In the genomic region with DNA sequence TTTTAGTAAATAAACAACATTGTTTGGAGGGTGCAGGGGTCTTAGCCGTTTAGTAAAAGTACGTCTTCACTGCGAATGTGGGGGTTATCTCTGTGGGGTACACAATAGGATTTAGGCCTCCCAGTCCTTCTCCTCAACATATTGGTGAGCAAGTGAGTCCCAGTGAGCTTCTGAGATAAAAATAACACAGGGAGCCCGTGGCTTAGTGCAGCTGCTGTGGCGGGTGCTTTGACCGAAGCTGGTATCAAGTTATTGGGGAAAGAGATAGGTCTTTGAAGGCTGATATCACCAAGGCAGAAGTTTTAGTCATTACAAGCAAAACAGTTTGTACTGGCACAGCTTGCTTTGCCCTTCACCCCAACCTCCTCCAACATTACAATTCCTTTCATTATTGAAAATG, we compare ENCODE assay signal across 10 mouse cellular contexts. TPM values are rescaled to one million over a fixed set of nuclear protein-coding genes. Genes with fewer than 3 reads are reported as not detected.
DNase-seq lines count a peak whose midpoint lies in the region; ATAC-seq and TF ChIP-seq lines count a peak whose summit lies in the region.
"Had no signal": no experiment of that assay in that cellular context is flagged by ENCODE, and none has a peak within 500 bp of the region (broad histone marks: within the 10 kb centered on the region; RNA-seq: fewer than 3 reads in every experiment).

No protein-coding gene starts in this region.

- H3K9ac ChIP-seq in heart, embryonic 12.5 days, result no peak overlapping the region; the same call in 1 of the 2 replicates
- peak overlapping the region; percentile 42 for H3K9ac ChIP-seq in liver, embryonic 13.5 days
- H3K9ac ChIP-seq: forebrain, postnatal 0 days had no signal

- H3K4me3 ChIP-seq in heart, embryonic 12.5 days, result no peak overlapping the region
- H3K4me3 ChIP-seq in C2C12 (ENCODE audit: insufficient read depth, poor library complexity, severe bottlenecking), result no peak overlapping the region
- H3K4me3 ChIP-seq in liver, embryonic 13.5 days (replicated peaks), result no peak overlapping the region; the same call in 1 of the 2 replicates
- H3K4me3 ChIP-seq in layer of hippocampus, adult 2 months, result no peak overlapping the region

- TF ChIP-seq CTCF in C2C12 (IDR thresholded peaks at IDR 0.05; ENCODE audit: control insufficient read depth, insufficient read depth, insufficient read length), result no peak
- TF ChIP-seq CTCF in layer of hippocampus, adult 2 months (conservative IDR thresholded peaks at IDR 0.05), result no peak

- no peaks in the 10 kb centered on the region for H3K79me2 ChIP-seq in C2C12 (ENCODE audit: control insufficient read depth, insufficient read depth)

- H3K27me3 ChIP-seq in heart, embryonic 12.5 days (replicated peaks), result no peaks in the 10 kb centered on the region
- H3K27me3 ChIP-seq in C2C12 (ENCODE audit: control insufficient read depth, insufficient read depth, insufficient read length), result no peaks in the 10 kb centered on the region
- no peaks in the 10 kb centered on the region for H3K27me3 ChIP-seq in liver, embryonic 13.5 days

- peaks cover 17% of the 10 kb centered on the region for H3K4me1 ChIP-seq in heart, embryonic 12.5 days (replicated peaks)
- peaks cover 12% of the 10 kb centered on the region for H3K4me1 ChIP-seq in liver, embryonic 13.5 days (replicated peaks)

- ATAC-seq in heart, embryonic 12.5 days (ENCODE audit: insufficient number of reproducible peaks, low FRiP score), result no peak
- ATAC-seq in common myeloid progenitor, adult 5-6 weeks (replicated peaks; ENCODE audit: low read depth, poor library complexity, severe bottlenecking), result peak; percentile 46; the same call in 1 of the 2 replicates
- ATAC-seq in liver, embryonic 13.5 days (ENCODE audit: low read depth), result peak; percentile 57
- ATAC-seq: intestine, embryonic 16.5 days had no signal

- no peak overlapping the region for H3K27ac ChIP-seq in heart, embryonic 12.5 days (ENCODE audit: poor library complexity, severe bottlenecking)
- no peak overlapping the region for H3K27ac ChIP-seq in liver, embryonic 13.5 days
- no peak overlapping the region for H3K27ac ChIP-seq in layer of hippocampus, adult 2 months

- 12% methylated on average over 6 of the region's 6 CpGs for WGBS in heart, embryonic 12.5 days
- 8% methylated on average over 6 of the region's 6 CpGs for WGBS in liver, embryonic 13.5 days (ENCODE audit: insufficient replicate concordance)

- H3K9me3 ChIP-seq in heart, embryonic 12.5 days (replicated peaks), result no peaks in the 10 kb centered on the region
- no peaks in the 10 kb centered on the region for H3K9me3 ChIP-seq in liver, embryonic 13.5 days (replicated peaks)

- H3K4me2 ChIP-seq in heart, embryonic 12.5 days, result peak overlapping the region; percentile 47
- peak overlapping the region; percentile 47 for H3K4me2 ChIP-seq in liver, embryonic 13.5 days

- intact Hi-C loops in heart, postnatal 36 days (cut with DNase I), result loop anchor here (1.0 to 2.0 kb wide), 3 partner anchors 71 to 119 kb away; no protein-coding TSS in a partner anchor
- intact Hi-C loops in gastrocnemius, postnatal 36 days (cut with DNase I), result loop anchor here (1.0 kb wide), 1 partner anchor 70 kb away; no protein-coding TSS in a partner anchor

- no peaks in the 10 kb centered on the region for H3K36me3 ChIP-seq in heart, embryonic 12.5 days
- H3K36me3 ChIP-seq in C2C12 (ENCODE audit: control insufficient read depth, insufficient read depth), result no peaks in the 10 kb centered on the region
- no peaks in the 10 kb centered on the region for H3K36me3 ChIP-seq in liver, embryonic 13.5 days

- DNase-seq in heart, postnatal 36 days, result no peak
- no peak for DNase-seq in liver, embryonic 13.5 days
- no peak for DNase-seq in layer of hippocampus, adult 2 months (ENCODE audit: low spot score in 2 of 2)
- no peak for DNase-seq in adrenal gland, adult 2 months
- no peak for DNase-seq in gastrocnemius, postnatal 36 days

- peak overlapping the region; percentile 45 for H3ac ChIP-seq in C2C12 (ENCODE audit: control insufficient read depth, insufficient read length, low read depth)

- H3K79me3 ChIP-seq in C2C12 (ENCODE audit: low read depth), result no peaks in the 10 kb centered on the region

TF ChIP-seq in C2C12, 6 proteins besides CTCF, POLR2A, EP300 and RAD21:
- TF ChIP-seq CEBPB (IDR thresholded peaks at IDR 0.05; ENCODE audit: low read depth) (no peak), MYOD1 (IDR thresholded peaks at IDR 0.05; ENCODE audit: control insufficient read depth, insufficient read length, low read depth) (peak; percentile 69)

RNA-seq across cellular contexts. Expression of gene Plau, which starts 37.5 kb away (rescaled TPM):
- polyA plus RNA-seq in heart, embryonic 12.5 days (2016; fragmentation: Nextera tagmentation; extraction: Ambion mirVana), result 0.77 and 1.1 TPM in 2 replicates
- total RNA-seq in heart, postnatal 36 days (2021), result 1 to 10 TPM; 6.1 to 6.2 TPM
- polyA plus RNA-seq in C2C12 (2012; fragmentation: generic; extraction: Trizol), result 106 TPM
- total RNA-seq in common myeloid progenitor, adult 5-6 weeks (2017), result 0.92 and 1.6 TPM in 2 replicates
- polyA plus RNA-seq in liver, embryonic 13.5 days (2015; fragmentation: Nextera tagmentation; extraction: Ambion mirVana), result 0.74 and 0.76 TPM in 2 replicates
- 1 to 10 TPM; 3.2 to 4.2 TPM for total RNA-seq in layer of hippocampus, adult 2 months (2021)
- total RNA-seq in adrenal gland, adult 2 months (2021), result 10 to 100 TPM; 31.2 to 64.4 TPM
- 1.8 and 1.9 TPM in 2 replicates for polyA plus RNA-seq in adrenal gland, adult 2 months (2012; rRNA removed)
- total RNA-seq in gastrocnemius, postnatal 36 days (2021), result 10 to 100 TPM; 23.9 to 25.3 TPM

RNA-seq across cellular contexts. Expression of gene Vcl, which starts 55.3 kb away (rescaled TPM):
- polyA plus RNA-seq in heart, embryonic 12.5 days (2016; fragmentation: Nextera tagmentation; extraction: Ambion mirVana), result 108 and 115 TPM in 2 replicates
- total RNA-seq in heart, postnatal 36 days (2021), result 100 to 1,000 TPM; 113 to 137 TPM
- 129 TPM for polyA plus RNA-seq in C2C12 (2012; fragmentation: generic; extraction: Trizol)
- total RNA-seq in common myeloid progenitor, adult 5-6 weeks (2017), result 38.3 and 46.9 TPM in 2 replicates
- 17.0 and 24.6 TPM in 2 replicates for polyA plus RNA-seq in liver, embryonic 13.5 days (2015; fragmentation: Nextera tagmentation; extraction: Ambion mirVana)
- total RNA-seq in layer of hippocampus, adult 2 months (2021), result 10 to 100 TPM; 30.9 to 38.9 TPM
- 100 to 1,000 TPM in 1 of 2 experiments, 10 to 100 TPM in 1; 69.9 to 122 TPM for total RNA-seq in adrenal gland, adult 2 months (2021)
- 31.1 and 36.4 TPM in 2 replicates for polyA plus RNA-seq in adrenal gland, adult 2 months (2012; rRNA removed)
- 10 to 100 TPM; 70.9 to 91.6 TPM for total RNA-seq in gastrocnemius, postnatal 36 days (2021)
